Mouse (Mus musculus): ENCODE measurements around the gene Exosc8.
"Not testable (repeated sequence)": the region's sequence is repeated elsewhere in the genome, so short reads cannot be mapped to it uniquely, and the experiment has no call there.

Gene Exosc8

DNA sequence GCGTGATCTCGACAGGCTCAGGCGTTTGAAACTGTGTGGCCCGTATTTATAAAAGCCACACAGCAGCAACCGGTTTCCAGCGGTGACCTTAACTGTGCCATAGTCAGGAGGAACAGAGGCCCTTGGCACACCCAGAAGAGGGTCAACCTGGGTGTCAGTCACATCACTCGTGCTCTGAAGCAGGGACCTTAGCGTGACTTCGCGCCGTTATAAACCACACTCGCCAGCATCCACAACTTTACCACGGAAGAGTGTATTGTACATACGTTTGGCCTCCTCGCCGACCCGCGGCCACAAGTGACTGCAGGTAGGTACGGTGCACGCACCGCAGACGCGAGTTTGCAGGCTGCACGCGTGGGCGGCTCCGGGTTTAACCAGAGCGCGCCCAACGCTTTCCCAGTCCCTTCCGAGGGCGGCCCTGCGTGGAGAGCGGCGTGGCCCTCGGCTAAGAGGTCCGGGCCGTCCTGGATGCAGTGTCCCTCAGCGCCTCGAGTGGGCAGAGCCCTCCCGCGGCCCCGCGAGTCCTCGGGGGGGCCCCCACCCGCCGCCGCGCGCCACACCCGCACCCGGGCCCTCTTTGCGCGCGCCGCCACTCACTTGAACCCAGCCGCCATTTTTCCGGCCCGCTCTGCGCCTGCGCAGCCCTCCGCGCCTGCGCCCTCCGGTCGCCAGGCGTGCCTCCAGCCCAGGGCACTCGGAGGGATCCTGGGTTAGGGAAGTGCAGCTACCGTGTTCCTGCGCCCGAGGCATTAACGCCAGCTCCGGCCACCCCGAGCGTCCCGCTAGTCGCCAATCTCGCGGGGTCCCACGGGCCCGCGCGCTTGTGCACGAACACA is 564 bp downstream of the Exosc8 start:
- DNase-seq, result peak; percentile 96

DNA sequence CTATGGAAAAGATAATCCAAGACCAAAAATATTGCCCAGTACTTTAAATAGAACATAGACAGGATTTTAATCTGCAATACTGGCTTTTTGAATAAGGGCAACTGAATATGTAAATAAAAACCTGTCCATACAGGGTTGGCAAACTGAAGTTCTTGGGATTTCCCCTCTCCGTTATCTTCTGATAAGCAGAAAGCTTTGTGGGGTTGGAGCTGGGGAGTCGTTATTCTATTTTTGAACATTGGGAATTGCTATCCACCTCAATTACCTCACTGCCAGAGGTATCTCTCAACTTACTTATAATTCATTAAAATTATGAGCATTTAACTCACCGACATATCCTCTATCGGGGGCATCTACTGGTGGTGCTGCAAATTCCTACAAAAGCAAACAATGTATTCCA is 2.8 kb downstream of the Exosc8 start:
- DNase-seq, result no peak

DNA sequence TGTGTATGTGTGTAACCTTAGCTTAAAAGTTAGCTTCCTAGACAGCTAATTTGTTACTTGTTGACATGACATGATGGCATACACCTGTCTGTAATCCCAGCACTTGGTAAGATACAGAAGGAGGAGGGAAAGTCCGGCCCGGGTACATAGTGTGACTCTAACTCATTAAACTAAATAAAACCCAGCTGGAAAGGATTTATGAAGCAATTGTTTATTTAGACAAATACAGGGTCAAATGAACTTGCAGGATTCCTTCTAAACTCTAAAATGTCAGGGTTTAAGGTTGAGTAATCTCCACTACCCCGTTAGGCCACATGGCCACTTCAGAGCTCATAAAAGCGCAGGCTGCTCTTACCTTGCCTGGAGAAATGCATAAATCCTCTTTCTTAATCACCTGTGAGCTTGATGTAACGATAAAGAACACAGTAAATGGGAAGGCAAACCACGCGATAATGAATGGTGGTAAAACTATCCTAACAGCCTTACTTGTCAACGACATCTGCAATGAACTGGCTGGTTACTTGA is 3.5 kb downstream of the Exosc8 start:
- DNase-seq, result no peak

DNA sequence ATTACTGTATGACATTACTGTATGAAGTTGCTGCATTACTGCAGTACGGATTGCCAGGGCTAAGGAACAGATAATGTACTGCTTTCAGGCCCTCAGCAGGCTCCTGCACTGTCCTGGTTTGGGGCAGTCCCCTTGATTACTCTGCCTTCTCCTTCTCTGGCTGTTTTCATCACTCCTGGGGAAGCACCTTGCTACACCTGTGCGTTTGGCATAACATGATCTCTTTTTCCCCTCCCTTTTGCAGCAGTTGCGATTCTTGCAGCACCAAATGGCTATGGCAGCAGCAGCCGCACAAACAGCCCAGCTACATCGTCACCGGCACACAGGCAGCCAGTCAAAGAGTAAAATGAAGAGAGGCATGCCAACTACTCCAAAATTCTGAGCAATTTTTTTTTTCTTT is 7.1 kb downstream of the Exosc8 start:
- no peak for DNase-seq

DNA sequence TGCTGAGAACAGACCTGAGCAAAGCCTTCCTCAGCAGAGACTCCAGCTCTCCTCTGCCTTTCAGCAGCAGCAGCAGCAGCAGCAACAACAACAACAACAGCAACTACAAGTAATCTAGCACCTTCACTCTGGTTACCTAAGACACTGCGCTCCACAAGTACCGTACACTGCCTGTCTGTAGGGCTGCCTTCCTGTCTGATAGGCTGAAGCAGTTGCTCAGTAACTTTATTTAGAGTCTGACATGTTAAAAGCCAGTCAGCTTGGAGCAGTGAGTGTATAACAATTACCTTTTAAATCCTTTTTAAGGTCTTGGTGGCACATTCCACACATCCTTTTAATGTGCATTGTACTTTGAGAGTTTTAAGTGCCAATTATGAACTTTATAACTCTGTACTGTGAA is 7.6 kb downstream of the Exosc8 start:
- DNase-seq, result no peak

DNA sequence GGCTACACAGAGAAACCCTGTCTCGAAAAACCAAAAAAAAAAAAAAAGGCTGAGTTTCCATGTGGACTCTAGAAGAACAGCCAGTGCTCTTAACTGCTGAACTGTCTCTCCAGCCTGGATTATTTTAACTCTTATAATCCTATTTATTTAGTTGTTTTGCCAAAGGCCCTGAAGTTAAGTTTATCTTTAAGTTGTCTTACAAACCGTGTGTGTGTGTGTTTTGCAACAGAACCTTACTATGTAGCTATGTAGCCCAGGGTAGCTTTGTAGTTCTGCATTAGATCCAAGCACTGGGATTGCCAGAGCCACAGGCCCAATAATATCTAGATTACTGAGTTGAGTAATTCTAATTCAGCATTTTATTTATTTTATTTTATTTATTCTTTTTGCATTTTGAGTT is 9.8 kb downstream of the Exosc8 start:
- no peak for DNase-seq

DNA sequence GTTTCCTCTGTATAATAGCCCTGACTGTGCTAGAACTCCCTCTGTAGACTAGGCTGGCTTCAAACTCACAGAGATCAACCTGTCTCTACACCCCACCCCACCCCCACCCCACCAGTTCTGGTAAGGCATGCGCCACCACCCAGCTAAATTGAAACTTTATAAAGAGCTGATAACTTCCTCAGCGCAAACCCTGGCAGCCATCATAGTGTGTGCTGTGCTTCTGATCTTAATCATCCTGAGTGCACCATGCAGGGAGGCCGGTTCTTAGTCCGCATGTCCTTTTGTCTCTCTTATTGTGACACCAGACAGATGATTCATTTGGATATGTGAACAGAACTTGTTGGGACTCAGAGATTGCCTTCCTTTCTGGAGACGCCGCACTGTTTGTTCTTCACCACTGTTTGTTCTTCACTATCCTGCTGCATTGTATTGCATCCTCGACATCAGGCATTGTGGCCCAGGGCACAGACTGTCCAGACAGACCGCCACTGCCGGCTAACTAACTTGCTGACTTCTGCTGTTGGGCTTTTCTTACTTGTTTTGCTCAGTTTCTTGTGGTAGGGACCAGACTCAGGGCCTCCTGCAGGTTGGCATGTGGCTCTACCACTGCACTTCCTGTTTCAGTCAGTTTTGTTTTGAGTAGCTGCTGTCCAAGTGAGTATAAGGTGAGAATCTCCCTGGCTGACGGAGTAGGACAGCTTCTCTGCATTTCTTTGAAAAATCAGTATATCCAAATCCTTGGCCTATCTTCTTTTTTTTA is 11.3 kb downstream of the Exosc8 start:
- DNase-seq, result peak; percentile 40

DNA sequence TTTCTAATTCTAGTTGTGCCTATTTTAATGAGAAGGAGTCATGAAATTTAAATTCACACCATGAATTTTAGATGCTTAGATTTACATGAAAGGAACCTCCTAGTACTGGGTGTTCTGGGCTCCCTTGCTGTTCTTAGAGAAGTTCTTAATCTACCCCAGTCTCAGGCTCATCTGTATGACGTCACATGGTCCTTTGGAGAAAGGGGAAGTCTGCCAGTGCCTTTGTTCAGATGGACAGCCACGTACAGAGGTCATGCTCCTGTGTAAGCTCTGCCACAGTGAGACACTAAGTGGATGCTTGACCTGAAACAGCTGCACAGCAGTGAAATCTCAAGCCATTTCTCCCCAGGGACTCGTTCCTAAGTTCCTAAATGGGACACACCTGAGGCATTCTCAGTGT is 16.2 kb downstream of the Exosc8 start:
- DNase-seq, result no peak

DNA sequence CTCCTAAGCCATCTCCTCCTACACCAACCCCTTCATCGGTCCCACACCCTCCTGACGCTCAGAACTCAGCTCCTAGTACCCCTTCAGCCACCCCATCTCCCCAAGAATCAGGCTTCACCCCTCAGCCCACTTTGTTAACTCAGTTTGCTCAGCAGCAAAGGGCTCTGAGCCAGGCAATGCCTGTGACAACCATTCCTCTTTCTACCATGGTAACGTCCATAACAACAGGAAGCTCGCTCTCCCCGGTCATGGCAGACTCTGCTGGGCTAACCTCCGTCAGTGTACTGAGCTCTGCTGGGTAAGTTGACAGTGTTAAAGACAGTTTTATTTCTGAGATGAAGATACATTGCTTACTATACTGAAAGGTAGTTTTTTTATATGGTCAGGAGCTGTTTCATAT is 17.8 kb downstream of the Exosc8 start:
- no peak for DNase-seq

DNA sequence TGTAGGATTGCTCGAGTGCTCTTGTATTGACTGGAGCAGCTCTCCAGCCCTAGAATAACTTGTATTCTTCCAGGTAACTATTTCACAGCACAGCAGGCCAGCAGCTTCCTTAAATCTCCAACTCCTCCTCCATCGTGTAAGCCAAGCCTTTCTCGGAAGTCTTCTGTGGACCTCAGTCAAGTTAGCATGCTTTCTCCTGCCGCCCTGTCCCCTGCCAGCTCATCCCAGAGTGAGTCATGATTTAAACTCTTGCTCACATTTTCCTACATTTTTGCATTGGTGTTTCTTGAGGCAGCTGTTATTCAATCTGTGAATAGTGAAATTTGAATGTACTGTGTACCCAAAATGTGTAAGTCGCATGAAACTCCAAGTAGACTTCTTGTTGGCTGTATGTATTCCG is 19.7 kb downstream of the Exosc8 start:
- no peak for DNase-seq

DNA sequence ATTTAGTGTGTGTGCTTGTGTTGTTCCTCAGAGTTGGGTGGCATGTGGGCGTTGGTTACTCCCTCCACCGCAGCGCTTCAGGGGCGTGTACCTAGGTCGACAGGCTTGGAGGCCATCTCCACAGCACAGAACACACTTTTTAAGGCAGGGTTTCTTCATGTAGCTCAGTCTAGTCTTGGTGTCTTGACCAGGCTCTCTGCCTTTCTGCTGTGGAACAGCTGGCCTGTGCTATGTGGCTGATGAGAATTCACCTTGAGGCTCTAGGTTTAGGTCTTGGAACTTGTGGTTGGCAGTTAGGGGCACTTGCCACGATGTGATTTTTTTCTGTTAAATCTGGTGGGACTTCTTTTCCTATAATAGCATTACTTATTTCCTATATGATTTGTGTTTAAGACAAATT is 20.9 kb downstream of the Exosc8 start, which contains the start of gene Gm21958:
Gene Gm21958, minus strand, starts transcription at position 101 of the 400 bp plus-strand sequence.
- DNase-seq, result no peak

DNA sequence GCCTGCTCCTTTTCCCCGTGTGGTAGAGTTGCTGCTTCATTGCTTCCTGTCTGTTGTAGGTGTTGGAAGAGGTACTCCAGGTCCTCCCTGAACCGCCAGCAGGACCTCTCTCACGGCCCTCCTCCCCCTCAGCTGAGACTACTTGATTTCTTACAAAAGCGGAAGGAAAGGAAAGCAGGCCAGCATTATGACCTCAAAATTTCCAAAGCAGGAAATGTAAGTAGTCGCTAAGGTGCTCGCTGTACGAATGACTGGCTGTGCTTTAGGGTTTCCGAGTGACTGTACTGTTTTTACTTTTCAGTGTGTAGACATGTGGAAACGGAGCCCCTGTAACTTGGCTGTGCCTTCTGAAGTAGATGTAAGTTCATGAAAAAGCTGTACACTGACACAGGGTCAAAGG is 26.2 kb downstream of the Exosc8 start:
- DNase-seq, result no peak

DNA sequence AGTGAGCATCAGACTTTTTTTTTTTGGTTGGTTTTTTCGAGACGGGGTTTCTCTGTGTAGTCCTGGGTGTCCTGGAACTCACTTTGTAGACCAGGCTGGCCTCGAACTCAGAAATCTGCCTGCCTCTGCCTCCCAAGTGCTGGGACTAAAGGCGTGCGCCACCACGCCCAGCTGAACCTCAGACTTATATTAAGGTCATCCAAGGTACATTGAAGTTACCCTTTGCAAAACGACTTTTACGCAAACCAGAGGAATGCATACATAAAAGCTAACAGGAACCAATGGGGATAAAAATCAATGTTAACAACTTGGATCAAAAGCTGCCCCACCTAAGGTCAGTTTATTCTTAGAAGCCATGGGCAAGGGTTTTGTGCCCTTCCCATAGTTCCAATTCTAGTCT is 31.1 kb downstream of the Exosc8 start:
- not testable (repeated sequence) for DNase-seq

DNA sequence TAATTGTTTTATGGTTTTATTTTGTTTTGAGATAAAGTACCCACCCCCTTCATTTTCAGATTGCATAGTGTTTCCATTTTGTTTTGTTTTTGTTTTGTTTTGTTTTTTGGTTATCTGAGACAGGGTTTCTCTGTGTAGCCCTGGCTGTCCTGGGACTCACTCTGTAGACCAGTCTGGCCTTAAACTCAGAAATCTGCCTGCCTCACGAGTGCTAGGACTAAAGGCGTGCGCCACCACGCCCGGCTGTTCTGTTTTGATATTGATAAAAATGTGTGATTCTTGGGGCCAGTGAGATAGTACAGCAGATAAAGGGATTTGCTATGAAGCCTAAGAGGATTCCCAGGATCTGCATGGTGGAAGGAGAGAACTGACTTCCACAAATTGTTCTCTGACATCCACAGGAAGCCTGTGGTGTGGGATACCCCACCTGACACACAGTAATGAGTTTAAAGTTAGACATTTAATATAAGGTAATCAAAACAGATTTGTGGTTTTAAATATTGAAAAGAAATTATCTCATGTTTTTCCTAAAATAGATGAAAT is 35.4 kb downstream of the Exosc8 start:
- no peak for DNase-seq

DNA sequence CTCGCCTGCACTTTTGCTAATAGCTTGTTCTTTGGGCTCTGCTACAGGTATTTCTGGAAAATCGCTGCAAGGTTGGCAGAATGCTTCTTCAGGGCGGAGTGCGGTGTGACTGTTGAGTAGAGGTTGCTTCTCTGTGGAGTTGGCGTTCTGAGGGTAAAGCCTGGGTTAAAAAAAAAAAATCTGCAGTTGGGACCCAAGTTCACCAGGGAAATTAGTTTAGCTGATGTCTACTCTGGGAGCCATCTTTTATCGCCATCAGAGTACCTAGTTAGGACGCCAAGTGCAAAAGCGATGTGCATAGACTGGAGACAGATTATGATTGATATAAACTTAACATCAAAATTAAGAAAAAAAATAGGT is 42.2 kb downstream of the Exosc8 start:
- no peak for DNase-seq

DNA sequence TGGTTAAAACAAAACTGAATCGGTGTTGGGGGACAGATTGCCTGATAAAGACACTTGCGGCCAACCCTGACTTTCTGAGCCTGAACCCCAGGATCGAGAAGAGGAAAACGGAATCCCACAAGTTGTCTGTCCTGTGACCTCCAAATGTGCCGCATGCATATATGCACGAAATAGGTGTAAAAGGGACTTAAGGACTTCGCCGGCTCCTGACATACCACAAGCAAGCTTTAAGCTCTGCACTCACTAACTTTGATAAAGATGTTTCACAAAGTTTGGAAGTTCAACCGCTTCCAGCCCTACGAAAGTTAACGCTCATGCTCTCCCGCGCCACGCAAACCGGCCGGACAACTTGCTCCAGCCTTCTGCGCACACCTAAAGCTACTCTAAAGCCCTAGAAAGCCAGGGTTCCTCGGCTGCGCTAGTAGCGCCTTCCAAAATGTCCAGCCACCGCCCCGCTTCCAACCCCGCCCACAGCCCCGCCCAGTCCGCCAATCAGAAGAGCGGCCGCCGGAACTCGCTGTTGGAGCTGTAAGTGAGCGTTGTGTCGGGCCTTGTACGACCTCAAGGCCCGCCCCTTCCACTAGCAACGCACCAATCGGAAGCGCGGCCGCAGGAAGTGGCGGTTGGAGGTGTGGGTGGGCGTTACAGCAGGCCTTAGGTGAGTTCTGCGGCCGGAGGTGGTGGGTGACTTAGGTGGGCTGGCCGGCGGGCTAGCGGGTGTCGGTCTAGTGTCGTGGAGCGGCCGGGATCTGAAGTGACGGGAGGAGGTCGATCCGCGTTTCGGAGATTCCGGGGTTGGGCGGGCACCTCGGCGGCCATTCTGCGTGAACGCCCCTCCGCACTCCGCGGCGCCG is 42.8 kb downstream of the Exosc8 start, which contains the start of gene Supt20:
Gene Supt20, plus strand, starts transcription at position 606 of the 854 bp plus-strand sequence.
- DNase-seq, result peak; percentile 94

DNA sequence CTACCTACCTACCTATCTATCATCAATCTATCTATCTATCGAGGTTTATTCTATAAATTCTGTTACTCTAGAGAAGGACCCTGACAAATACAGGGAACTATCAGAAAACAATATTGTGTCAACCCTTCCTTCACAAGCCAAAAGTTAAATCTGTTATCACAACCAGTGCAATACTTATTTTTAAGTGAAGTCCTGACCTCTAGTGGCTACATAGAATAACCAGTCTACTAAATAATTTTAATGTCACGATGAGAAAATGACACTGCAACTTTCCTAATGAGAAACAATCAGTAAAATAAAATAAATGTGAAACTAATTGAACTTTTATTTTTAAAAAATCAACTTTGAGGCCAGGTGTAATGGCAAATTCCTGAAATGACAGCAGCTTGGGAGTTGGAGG is 46.1 kb downstream of the Exosc8 start:
- no peak for DNase-seq

DNA sequence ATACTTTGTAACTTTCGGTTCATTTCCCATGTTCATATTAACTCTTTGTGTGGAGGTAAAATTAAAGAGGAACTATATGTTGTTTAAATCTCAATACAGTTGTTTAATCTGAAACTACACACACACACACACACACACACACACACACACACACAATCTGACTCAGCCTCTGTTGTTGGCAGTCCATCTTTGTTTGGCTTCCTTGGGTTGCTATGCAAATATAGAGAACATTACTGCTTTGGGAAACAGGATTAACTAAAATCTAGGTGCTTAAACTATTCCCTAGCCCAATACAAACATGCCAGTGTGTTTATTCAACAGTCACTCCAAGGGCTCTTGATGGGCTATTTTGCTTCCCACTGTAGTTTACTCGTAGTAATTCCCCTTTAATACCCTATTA is 47.9 kb downstream of the Exosc8 start:
- DNase-seq, result no peak

DNA sequence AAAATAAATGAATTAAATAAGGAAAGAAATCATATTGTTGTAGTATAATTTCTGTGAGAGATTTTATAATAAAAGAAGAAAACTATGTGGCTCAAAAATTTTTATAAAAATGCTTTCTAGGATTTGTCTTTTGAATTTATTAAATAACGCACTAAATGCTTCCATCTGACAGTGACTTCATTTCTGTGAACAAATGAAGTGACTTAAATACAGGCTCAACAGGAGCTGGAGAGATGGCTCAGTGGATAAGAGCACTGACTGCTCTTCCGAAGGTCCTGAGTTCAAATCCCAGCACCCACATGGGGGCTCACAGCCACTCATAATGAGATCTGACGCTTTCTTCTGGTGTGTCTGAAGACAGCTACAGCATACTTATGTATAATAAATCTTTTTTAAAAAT is 50.0 kb downstream of the Exosc8 start:
- DNase-seq, result no peak

DNA sequence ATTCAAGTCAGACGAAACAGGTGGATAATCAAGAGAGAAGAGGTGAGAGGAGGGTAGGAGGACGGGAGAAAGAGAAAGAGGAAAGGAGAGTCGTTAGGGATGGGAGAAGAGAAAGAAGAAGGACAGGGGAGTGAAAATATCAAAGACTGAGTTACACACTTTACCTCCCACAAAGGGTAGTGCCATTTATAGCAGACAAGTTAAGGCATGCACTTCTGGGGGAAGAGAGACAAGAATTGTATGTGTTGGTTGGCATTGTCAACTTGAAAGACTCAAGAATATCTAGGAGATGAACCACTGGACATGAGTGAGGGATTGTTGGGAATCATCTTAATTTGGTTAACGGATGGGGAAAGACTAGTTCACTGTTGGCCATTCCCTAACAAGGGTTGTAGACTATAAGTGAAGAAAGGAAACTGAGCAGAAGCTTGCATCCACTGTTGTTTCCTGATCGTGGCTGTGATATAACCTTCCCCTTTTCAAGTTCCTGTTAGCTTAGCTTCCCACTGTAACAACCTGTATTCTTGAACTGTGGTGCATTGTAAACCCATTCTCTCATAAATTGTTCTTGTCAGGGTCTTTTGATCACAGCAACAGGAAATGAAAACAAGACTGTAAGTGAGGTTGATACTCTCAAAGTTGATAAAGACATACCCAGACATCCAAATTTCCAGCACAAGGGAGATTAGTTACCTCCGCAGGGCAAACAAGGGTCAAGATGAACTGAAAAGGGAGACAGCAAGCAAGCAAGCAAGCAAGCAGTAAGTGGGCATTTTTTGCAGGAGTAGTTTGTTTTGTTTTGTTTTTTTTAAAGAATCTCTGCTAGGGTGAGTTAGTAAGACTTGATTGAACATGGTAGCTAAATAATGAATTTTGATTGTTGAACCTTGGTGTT is 53.6 kb downstream of the Exosc8 start:
- DNase-seq, result no peak
